In the genomic region with DNA sequence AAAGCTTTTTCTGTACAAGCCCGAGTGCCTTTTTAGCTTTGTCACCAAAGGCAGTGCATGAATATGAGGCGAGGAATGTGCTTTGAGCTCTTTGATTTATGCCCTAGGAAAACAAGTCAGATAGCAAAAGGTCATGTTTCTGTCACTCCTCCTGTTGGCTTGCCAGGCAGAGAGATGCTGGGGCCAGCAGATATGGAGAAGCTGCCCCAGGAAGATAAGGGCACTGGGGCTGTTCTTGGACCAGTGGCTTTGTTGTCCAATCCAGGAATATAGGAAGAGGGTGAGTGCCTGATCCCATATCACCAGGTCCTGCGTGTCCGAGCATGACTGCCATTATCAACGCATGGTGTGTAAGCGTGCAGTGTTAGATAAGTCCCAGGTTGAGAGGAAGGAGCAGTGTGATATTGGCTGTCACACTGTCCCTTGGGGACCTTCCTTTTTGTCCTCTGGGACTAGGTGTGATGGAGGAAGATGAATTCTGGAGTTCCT, we compare ENCODE assay signal across 13 mouse cellular contexts.
DNase-seq lines count a peak whose midpoint lies in the region; ATAC-seq and TF ChIP-seq lines count a peak whose summit lies in the region.
"Had no signal": no experiment of that assay in that cellular context is flagged by ENCODE, and none has a peak within 500 bp of the region (broad histone marks: within the 10 kb centered on the region; RNA-seq: fewer than 3 reads in every experiment).

No protein-coding gene starts in this region.

- TF ChIP-seq CTCF in gastrocnemius, adult 2 months (IDR thresholded peaks at IDR 0.05) = no peak
- TF ChIP-seq CTCF in stomach, postnatal 0 days (IDR thresholded peaks at IDR 0.05; ENCODE audit: low read depth) = no peak

- peak; percentile 87 for ATAC-seq in heart, embryonic 12.5 days (ENCODE audit: insufficient number of reproducible peaks, low FRiP score)
- ATAC-seq in forebrain, embryonic 16.5 days = no peak
- no peak for ATAC-seq in stomach, postnatal 0 days (ENCODE audit: low FRiP score, low TSS enrichment)

- H3K4me3 ChIP-seq in gastrocnemius, adult 2 months = no peak overlapping the region
- no peak overlapping the region for H3K4me3 ChIP-seq in heart, embryonic 12.5 days
- no peak overlapping the region for H3K4me3 ChIP-seq in forebrain, embryonic 16.5 days (replicated peaks; ENCODE audit: low read length)
- no peak overlapping the region for H3K4me3 ChIP-seq in stomach, postnatal 0 days (ENCODE audit: low read depth, low read length)
- H3K4me3 ChIP-seq: embryonic facial prominence, embryonic 15.5 days; hindbrain, embryonic 13.5 days had no signal

- H3K9me3 ChIP-seq in heart, embryonic 12.5 days (replicated peaks) = no peaks in the 10 kb centered on the region
- no peaks in the 10 kb centered on the region for H3K9me3 ChIP-seq in forebrain, embryonic 16.5 days (ENCODE audit: control insufficient read depth, low read length)
- H3K9me3 ChIP-seq in stomach, postnatal 0 days (ENCODE audit: control insufficient read depth, low read length) = no peaks in the 10 kb centered on the region
- H3K9me3 ChIP-seq: embryonic facial prominence, embryonic 15.5 days; hindbrain, embryonic 13.5 days had no signal

- TF ChIP-seq EP300 in stomach, postnatal 0 days (optimal IDR thresholded peaks at IDR 0.05) = no peak

- H3K27ac ChIP-seq in gastrocnemius, adult 2 months = 0 out of 2 replicates have a peak overlapping the region, but pooled peaks have one; percentile 9
- H3K27ac ChIP-seq in heart, embryonic 12.5 days (ENCODE audit: poor library complexity, severe bottlenecking) = no peak overlapping the region
- H3K27ac ChIP-seq in forebrain, embryonic 16.5 days (ENCODE audit: low read length) = no peak overlapping the region
- no peak overlapping the region for H3K27ac ChIP-seq in stomach, postnatal 0 days (replicated peaks)
- H3K27ac ChIP-seq: embryonic facial prominence, embryonic 15.5 days; hindbrain, embryonic 13.5 days had no signal

- no peak for DNase-seq in gastrocnemius, adult 2 months
- DNase-seq in gastrocnemius, postnatal 10 days = no peak
- DNase-seq in 3T3-L1 (ENCODE audit: low read depth, low spot score) (peak; percentile 74), liver (peak; percentile 21)
- DNase-seq in stomach, postnatal 0 days (ENCODE audit: low spot score) = no peak
- DNase-seq in right cerebral cortex, adult 18-20 months = no peak
- DNase-seq: cerebellum, adult 9-10 months; lung, embryonic 14.5 days; spleen, adult 18-20 months had no signal

- peaks cover 20% of the 10 kb centered on the region for H3K4me1 ChIP-seq in heart, embryonic 12.5 days (replicated peaks)
- no peaks in the 10 kb centered on the region for H3K4me1 ChIP-seq in forebrain, embryonic 16.5 days (replicated peaks; ENCODE audit: control insufficient read depth, insufficient read depth, low read length)
- H3K4me1 ChIP-seq in stomach, postnatal 0 days (replicated peaks; ENCODE audit: control insufficient read depth, insufficient read depth) = no peaks in the 10 kb centered on the region

- WGBS in heart, embryonic 12.5 days = 24% methylated on average over 6 of the region's 6 CpGs
- 89% methylated on average over 6 of the region's 6 CpGs for WGBS in forebrain, embryonic 16.5 days
- 57% methylated on average over 6 of the region's 6 CpGs for WGBS in stomach, postnatal 0 days

- no peaks in the 10 kb centered on the region for H3K36me3 ChIP-seq in heart, embryonic 12.5 days
- no peaks in the 10 kb centered on the region for H3K36me3 ChIP-seq in forebrain, embryonic 16.5 days (ENCODE audit: control insufficient read depth, insufficient read depth)
- H3K36me3 ChIP-seq in stomach, postnatal 0 days (ENCODE audit: control insufficient read depth, insufficient read depth, low read length) = no peaks in the 10 kb centered on the region
- H3K36me3 ChIP-seq: embryonic facial prominence, embryonic 15.5 days; hindbrain, embryonic 13.5 days had no signal

- H3K27me3 ChIP-seq in heart, embryonic 12.5 days (replicated peaks) = no peaks in the 10 kb centered on the region
- no peaks in the 10 kb centered on the region for H3K27me3 ChIP-seq in forebrain, embryonic 16.5 days (replicated peaks; ENCODE audit: control insufficient read depth, insufficient read depth, low read length)
- H3K27me3 ChIP-seq in stomach, postnatal 0 days (ENCODE audit: control insufficient read depth, insufficient read depth, low read length) = no peaks in the 10 kb centered on the region
- H3K27me3 ChIP-seq: embryonic facial prominence, embryonic 15.5 days; hindbrain, embryonic 13.5 days had no signal

- H3K4me2 ChIP-seq in heart, embryonic 12.5 days = no peak overlapping the region
- no peak overlapping the region for H3K4me2 ChIP-seq in forebrain, embryonic 16.5 days (ENCODE audit: low read length)
- no peak overlapping the region for H3K4me2 ChIP-seq in stomach, postnatal 0 days (replicated peaks; ENCODE audit: low read depth)
- H3K4me2 ChIP-seq: embryonic facial prominence, embryonic 15.5 days; hindbrain, embryonic 13.5 days; lung, embryonic 14.5 days had no signal

- intact Hi-C loops in gastrocnemius, adult 2 months (cut with DNase I) = no loop called here

- no peak overlapping the region for H3K9ac ChIP-seq in heart, embryonic 12.5 days
- no peak overlapping the region for H3K9ac ChIP-seq in forebrain, embryonic 16.5 days (replicated peaks; ENCODE audit: low read depth, low read length)
- no peak overlapping the region for H3K9ac ChIP-seq in stomach, postnatal 0 days (ENCODE audit: low read length)
- H3K9ac ChIP-seq: embryonic facial prominence, embryonic 15.5 days; hindbrain, embryonic 13.5 days; lung, embryonic 14.5 days had no signal

Comparison
In these comparisons a context has a peak if more than half of its experiments do, and no peak if none do; other contexts are left out.
1. DNase-seq: peak in 3T3-L1 (single experiment) and liver (single experiment); none in gastrocnemius, adult 2 months (single experiment), gastrocnemius, postnatal 10 days (single experiment), stomach, postnatal 0 days (single experiment) and right cerebral cortex, adult 18-20 months (single experiment).